Mouse (Mus musculus) bone marrow, adult 2 months (tissue): ENCODE data around the gene Steap3.

ENCODE experiments used
- CTCF ChIP-seq: fragments of 200-500 bp; IDR thresholded peaks from 2 replicates; pipeline ENCODE4 v1.5.1; 2011; ENCODE audit warnings: low read length, control low read depth; ENCODE audit not compliant: control insufficient read depth, insufficient read depth
- POLR2A ChIP-seq: fragments of 200-500 bp; IDR thresholded peaks from 2 replicates; pipeline ENCODE4 v1.6.1; 2011; ENCODE audit warnings: low read depth, mild to moderate bottlenecking, control low read depth, low read length, borderline replicate concordance; ENCODE audit not compliant: control insufficient read depth

DNA sequence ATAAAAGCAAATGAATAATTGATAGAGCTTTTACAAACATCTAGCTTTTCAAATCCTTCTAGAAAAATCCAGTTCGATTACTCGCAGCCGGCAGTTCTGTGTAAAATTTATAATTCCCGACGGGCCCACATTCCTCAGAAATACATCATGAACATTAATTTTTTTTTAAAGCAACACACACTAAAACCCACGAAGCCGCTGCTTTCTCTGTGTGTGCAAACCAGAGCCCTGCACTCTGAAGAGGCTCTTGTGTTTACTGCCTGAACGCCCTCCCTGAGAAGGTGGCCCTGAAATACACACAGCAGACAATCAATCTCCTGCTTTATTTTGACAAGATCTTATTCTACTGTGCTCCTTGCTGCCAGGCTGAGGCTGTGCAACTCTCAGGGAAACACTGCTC, 14.3 kb downstream of the Steap3 start:
- no peak for TF ChIP-seq POLR2A
- no peak for TF ChIP-seq CTCF
